Mouse (Mus musculus) granulocyte monocyte progenitor cell, adult 5-6 weeks (primary cell): ENCODE results near the gene Zdhhc1. TPM values are rescaled to one million over a fixed set of nuclear protein-coding genes. Genes with fewer than 3 reads are reported as not detected.
A peak's percentile ranks its signal among the peaks of the same experiment; 100 is the strongest.

Experiments
- ATAC-seq: replicated peaks from 2 replicates; pipeline ENCODE4 v1.8.0; 2016; ENCODE audit warnings: mild to moderate bottlenecking, moderate TSS enrichment, inconsistent platforms; ENCODE audit not compliant: poor library complexity, severe bottlenecking
- total RNA-seq, 2 experiments: library from RNA; stranded (forward) in 1 of 2; stranded (reverse) in 1 of 2; fragments of 200-712, 200-1000 nt in 1 of 2; fragments of >200 nt in 1 of 2; fragmentation: Nextera tagmentation in 1 of 2; gene quantifications; 2 replicates each; pipeline ENCODE4 v1.2.3; 2014 to 2017

Gene Zdhhc1
- total RNA-seq, 2 experiments from 2014 or later, result 1.8 to 3.6 TPM

DNA sequence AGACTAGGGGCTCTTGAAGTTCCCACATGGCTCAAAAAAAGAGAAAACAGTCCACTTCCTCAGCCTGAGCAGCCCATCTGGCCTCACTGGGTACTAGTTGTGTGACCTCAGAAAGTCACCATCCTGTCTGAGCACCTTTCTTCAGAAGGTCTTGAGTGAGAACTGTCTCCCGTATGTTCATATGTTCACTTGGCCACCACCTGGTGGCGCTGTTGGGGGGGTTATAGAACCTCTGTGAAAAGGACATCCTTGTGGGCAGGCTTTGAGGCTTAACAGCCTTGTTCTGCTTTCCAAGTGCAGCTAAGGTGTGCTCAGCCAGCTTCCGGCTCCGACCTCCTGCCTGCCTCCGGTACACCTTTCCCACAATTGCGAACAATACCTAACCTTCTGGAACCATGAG, 15.2 kb downstream of the Zdhhc1 start:
- peak; percentile 52 for ATAC-seq

DNA sequence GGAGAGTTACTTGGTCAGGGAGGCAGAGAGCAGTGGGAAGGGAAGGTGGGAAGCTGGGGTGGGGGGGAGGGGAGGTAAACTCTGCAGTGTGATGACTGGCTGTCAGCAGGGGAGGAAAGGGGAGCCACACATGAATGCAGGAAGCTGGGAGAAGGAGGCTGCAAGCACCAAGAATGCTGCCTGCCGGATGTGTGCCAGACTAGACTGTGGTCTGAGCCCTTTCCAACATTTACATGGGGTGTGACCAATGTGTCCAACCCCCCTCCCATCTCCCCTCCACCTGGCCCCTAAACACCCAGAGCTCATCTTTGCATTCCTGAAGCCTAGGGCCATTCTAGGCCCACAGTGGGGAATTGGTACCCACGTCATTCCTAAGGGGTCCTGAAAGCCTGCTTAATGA, 15.7 kb downstream of the Zdhhc1 start:
- ATAC-seq, result no peak

DNA sequence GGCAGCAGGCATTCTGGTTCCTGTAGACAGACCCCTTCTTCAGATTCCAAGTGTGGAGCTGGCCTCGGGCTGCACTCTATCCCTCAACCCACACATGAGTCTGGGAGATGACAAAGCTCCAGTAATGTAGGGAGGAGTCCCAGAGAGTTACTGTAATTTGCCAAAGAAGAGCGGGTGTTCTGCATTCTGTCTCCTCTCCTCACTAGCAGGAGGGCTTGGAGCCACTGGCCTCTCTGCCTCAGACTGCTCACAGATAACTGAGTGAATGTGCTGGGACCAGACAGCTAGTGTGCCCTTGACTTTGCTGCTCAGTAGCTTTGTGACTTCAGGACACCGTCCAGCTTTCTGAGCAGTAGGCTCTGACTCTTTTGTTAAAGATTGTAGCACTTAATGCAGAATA, 18.9 kb downstream of the Zdhhc1 start:
- no peak for ATAC-seq

DNA sequence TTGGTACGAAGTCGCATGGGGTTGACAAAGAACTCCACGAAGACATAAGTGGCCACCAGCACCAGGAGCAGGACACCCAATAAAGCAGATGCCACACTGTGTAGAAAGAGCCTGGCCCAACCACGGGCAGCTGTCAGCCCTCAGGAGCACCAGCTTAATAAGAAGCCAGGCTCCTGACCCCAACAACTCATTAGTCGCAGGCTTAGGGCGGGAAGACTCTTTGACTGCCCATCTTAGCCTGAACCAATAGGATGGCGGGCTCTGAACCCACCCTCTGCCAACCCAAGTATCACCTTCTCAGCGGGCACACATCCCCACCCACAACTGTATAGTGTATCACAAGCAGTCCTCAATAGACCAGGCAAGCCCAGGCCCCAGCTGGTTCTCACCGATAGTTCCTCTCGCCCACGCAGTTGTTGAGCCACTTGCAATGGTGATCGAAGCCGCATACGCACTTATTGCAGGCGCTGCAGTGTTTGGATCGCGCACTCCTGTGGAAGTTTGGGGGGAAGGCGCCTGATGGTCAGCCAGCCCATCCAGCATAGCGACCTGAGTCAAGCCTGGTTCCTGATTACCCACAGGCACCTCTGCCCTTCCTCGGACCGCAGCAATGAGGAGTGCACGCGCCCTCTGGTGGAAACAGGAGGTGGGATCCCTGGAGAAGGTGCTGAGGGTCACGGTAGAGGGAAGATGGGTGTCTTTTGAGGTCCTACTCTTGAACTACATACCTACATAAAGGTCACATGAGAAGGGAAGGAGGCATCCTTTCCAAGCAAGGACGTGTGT, 19.9 kb downstream of the Zdhhc1 start:
- ATAC-seq, result peak; percentile 52

DNA sequence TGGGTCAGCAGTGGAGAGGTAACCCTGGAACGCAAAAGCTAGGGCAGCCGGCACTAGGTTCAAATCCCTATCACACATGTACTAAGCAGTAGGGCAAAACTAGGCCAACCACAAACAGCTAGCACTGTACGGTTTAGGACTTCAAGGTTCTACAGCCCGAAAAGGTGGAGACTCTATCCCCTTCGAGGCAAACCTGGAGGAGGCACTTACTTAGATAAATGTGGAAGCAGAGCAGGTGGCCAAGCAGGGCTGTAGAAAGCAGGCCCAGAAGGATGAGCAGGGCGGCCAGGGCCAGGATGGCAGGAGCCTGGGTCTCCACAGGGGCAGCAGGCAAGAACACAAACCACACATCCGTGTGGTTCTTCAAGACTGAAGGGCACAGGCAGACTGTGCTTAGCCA, 20.5 kb downstream of the Zdhhc1 start:
- no peak for ATAC-seq

DNA sequence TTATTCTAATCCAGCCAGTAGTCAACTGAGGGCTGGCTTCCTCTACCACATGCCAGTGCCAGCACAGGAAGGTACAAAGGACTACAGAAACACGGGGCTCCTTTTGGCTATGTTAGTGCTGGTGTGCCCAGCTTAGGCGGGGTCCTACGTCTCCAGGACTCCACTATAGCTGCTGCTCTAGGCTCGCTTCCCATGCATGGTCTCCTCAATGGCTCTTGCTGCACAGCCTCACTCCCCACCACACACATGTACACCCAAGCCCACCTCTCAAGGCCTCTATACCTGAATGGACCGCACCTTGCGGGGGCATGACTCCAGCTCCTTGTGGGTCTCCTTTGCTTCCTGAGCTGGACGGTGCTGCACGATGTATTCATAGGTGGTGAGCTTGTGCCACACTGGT, 21.0 kb downstream of the Zdhhc1 start:
- ATAC-seq, result no peak

DNA sequence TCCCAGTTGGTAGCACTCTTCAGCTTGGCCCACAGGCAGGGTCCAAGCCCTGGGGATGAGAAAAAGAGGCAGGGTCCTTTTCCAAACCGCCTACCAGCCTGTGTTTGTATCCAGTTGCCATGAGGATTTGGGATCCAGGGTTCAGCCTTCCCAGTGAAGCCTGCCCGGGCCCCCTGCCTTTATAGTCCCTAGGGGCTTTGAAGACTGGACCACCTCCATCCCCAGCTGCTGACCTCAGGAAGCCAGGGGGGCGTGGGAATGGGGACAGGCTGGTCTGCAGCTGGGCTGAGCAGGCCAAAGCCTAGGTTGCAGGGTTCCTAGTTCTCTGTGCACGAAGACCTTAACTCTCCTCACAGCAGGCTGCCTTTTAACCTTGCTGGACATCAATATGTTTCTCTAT, 21.4 kb downstream of the Zdhhc1 start:
- ATAC-seq, result no peak

DNA sequence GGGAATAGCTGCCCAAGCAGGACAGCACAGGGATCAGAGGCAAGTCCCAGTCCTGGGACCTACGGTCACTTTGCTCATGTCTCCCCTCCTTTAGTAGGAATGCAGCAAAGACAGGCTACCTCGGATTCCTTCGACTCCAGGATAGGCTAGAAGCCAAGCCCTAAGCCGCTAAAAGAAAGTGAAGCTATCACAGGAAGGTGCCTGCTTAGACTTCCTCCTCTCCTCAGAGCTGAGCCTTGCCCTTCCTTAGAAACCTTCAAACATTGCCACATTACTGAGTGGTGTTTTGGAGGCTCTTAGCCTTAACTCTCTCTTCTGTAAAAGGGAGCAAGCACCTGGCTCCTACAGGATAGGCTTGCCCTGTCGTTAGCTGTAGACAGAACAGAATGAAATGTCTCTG, 22.0 kb downstream of the Zdhhc1 start:
- 0 out of 2 replicates have a peak, but pooled peaks have one; percentile 6 for ATAC-seq

DNA sequence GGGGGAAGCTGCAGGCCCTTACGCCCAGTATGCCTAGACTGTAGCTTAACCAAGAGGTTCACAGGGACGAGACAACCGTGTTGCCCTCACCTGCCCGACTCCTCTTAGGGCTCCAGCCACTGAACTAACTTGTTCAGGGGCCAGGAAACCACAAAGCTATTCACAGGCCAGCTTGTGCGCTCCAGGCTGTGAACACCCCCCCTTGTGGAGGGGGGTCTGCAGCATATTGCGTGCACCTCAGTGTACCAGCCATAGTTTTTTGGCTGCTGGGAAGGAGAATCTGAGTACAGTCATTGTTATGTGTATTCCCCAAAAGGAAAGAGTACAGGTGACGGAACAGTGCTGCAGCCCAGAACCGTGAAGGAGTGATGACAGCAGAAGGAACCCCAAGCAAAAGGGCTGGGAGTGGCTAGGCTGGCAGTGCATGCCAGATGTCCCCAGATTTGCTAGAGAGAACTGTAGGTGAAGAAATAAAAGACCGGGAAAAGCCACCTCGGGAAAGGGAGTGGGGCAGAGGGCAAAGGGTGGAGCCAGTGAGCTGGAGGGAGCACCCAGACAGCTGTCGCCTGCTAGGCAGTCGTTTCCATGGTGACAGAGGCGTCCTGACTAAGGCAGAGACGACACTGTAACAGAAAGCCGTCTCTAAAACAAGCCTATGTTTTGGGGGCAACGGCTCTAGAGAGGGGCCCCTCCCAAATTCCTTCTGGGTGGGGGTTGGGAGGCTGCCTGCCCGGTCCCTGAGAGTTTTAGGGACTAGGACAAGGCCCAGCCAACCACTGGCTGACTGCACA, 22.7 kb downstream of the Zdhhc1 start:
- ATAC-seq, result no peak

DNA sequence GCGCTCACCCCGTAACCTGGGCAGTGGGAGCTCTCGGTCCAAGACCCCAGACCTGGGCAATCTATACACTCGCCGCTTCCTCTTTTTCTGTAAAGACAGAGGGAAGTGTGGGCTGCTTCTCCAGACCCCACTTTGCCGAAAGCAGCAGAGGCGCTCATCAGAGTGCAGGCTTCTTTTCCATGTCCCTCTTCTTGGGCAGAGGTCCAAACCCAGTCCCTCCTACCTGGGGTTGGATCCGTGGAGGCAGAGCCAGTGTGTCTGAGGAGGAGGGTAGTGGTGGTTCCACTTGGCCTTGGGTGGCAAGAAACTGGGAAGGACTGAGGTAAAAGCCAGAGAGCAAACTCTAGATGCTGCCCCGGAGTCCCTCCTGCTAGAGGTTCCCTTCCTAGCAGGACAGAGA, 23.7 kb downstream of the Zdhhc1 start:
- peak; percentile 20 for ATAC-seq

DNA sequence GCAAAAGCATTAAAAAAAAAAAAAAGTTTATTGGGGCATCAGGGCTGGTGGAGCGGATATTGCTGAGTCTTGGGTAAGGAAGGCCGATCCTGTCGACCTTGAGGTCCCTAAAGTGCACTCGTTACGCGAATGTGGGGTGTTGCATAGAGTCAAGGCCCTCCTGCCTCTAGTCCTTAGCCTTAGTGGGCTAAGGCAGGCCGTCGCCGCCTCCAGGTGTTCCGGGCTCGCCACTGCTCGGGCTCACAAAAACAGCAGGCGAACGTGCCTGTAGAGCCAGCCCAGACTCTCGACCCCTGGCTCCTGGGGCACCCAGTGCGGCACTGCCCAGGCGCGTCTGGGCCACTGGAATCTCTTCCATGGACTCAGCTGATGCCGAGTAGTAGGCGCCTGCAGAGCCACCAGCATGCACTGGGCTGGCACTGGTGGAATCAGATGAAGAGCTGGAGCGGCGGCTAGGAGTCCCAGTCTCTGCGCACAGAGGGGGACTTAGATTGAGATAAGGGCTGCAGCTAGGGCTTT, 24.2 kb downstream of the Zdhhc1 start:
- no peak for ATAC-seq

DNA sequence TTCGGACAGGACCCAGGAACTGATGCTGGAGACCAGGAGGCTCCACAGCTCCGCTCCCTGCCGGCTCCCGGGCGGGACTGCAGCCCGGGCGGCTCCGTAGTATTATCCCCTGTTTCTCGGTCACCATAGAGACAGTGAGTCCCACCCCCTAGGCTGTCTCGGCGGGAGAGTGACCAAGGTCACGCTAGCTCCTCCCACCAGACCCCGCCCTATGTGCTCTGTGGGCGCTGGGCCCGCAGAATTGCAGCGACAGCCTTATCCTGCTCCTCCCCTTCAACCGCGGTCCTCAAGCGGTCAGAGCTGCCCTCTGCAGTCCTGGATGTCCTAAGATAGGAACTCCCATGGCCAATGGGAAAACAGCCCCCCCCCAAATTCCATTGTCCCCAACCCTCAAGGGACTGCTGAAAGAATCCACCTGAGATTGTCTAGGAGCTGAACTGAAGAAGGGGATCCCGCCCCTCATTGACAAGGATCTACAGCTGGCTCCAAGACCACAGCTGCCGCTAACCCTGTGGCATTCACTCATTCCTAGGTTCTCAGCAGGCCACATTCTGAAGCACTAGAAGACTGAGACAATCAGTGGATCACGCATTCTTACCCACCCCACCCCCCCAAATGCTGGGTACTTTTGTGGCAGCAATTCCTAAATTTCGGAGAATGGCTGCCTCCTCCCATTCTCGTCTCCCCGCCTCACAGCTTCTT, 25.2 kb downstream of the Zdhhc1 start, which contains the start of gene Tppp3:
Gene Tppp3, minus strand, starts transcription at position 213 of the 702 bp plus-strand sequence.
- ATAC-seq, result peak; percentile 84

DNA sequence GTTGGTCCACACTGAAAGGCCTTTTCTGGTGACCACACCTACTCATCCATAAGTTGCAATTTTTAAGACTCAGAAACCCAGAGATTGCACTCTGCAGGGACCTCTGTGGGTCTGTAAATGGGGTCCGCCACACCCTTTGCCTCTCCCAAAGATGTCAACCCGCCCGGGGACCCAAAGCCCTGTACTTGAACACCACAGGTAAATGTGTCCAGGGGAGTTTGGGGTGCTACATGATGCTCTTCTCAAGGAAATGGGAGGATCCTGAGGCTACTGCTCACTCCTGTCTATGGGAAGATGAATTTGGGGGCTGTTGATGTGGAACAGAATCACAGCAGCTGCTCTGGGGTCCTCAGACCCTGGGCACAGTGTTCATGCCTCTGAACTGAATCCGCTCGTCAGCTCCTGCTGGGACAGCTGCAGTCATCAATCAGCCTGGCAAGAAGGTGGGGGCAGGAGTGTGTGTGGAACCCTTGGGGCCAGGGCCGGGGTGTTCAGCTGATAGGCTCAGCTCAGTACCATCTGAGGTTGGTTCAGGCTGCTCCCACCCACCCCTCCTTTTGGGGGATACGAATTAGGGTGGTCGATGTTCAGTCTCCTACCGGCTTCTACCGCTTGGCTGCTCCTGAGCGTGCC, 25.9 kb downstream of the Zdhhc1 start:
- ATAC-seq, result no peak

DNA sequence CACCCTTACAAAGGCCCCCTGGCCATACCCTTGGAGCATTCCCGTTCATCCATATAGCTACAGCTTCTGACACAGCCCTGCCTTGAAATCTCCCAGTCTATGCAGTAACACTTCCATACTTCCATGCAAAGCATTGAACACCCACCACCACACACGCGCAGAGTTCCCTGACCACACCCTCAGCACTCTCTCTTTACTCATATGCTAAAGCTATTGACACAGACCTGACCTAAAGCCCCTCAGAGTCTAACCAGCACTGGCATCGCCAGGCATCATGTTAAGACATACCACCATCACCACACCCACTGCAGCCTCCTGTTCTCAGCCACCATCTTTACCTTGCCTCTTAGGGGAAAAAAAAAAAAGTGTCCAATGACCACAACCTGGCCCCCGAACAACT, 26.4 kb downstream of the Zdhhc1 start:
- peak; percentile 21 for ATAC-seq

DNA sequence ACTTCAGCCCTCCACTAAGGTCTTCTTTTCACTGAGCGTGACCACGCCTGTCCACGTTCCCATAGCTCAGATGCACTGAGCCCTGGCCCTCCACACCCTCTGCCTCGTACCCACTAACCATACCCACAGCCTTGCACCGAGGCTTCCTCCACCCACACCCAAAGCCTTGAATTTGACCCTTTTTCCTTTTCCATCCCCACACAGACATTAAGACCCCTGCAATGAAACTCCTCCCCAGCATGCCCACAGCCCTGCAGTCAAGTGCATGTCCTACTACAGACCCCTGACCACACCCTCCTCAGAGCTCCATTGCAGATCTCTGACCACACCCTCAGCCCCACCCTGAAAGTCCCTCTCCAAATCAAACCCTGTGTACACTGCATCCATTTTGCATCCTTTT, 26.9 kb downstream of the Zdhhc1 start:
- ATAC-seq, result no peak

DNA sequence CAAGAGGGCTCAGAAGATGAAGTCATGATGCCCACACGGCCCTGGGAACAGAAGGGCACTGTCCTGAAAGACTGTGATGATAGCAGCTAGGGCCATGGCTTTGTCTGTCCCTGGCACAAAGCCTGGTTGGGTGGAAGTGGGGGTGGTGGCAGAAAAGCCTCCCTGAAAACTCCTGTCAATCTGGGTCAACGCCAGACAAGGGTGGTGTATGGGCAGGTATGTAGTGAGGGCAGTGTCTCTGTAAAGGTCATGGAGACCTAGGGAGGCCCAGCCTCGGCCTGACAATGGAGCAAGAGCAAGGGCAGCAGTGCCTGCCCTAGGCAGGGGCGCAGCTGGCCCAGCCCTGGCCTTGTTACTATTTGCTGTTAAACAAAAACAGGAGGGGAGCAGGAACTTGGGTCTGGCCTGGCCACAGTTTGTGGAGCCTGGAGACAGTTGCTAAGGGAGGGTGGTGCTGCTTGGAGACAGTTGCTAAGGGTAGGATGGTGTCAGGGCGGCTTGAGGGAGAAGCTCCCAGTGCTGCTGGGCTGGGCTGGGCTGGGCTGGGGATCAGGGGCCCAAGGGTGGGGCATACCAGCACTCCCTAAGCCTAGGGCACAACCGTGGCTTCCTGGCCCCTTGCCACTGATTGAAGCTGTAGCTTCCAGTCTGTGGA, 27.5 kb downstream of the Zdhhc1 start:
- no peak for ATAC-seq

DNA sequence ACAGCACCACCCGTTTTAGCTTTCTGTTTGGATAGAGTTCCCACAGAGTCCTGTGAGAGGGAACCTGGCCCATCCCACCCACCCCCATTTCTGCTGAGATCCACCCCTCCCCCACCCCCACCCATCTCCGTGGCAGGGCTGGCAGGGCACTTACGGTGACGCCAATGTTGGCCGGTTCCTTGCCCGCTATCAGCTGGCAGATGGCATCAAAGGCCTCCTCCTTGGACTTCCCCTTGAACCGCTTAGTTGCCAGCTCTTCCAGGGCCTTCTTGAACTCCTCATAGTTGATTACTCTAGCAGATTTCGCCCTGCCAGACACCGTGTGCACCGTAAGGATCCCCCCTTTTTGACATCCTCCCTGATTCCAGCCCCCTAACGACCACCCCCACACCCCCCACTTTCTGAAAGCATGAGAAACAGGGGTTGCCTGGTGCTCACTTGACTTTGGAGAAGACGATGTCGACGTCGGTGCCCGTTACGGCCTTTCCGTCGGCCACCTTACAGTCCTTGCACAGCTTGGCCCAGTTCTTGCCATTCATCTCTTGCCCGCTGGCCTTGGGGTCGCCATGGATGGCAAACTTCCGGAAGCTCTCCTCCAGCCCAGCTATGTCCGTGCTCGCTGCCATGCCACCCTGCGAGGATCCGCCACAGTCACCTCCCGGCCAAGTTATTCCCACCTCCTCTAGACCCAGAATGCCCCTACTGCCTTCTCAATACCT, 28.5 kb downstream of the Zdhhc1 start:
- ATAC-seq, result no peak

DNA sequence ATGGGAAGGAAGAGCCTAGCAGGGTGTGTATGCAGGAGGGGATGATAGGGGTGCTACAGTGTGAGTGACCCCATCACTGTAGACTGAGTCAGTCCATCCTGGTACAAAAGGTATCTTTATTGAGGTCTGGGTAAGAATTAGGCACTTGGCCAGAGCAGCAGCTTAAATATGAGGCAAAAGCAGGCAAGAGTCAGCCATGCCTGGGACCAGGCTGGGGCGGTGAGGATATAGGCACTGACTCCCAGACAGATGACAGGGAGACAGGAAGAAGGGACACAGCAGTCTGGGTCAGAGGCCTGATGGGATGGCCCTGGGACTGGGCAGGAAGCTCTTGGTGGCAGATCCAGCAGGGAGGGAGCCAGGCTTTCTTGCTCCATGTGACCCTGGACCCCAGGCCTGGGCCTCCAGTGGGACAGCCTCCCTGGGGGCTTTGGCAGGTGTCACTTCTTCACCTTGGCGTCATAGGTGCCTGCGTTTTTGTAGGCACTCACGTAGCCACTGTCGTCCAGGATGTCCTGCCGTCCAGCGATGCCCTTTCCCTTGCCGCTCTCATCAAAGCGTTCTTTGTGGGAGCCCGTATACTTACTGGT, 29.2 kb downstream of the Zdhhc1 start:
- no peak for ATAC-seq
